Mouse (Mus musculus) ES-E14 (cell line): ENCODE results near the gene Pmpca. TPM values are rescaled to one million over a fixed set of nuclear protein-coding genes. Genes with fewer than 3 reads are reported as not detected.

Experiments used
- DNase-seq: peaks from one replicate; pipeline ENCODE4 v3.0.0-alpha.2; 2013; ENCODE audit warnings: low read depth, low spot score
- H3K27ac ChIP-seq: 2 replicates; pipeline ENCODE4 v1.5.1; 2012; ENCODE audit warnings: low read depth, mild to moderate bottlenecking, low read length, moderate library complexity, mixed read lengths; ENCODE audit not compliant: poor library complexity, insufficient read depth, severe bottlenecking
- H3K36me3 ChIP-seq: 2 replicates; pipeline ENCODE4 v1.6.1; 2012; ENCODE audit warnings: mild to moderate bottlenecking, low read length, moderate library complexity, mixed read lengths; ENCODE audit not compliant: control insufficient read depth, poor library complexity, insufficient read depth, severe bottlenecking
- H3K4me1 ChIP-seq, 2 experiments: fragments of 150-350 bp in 1 of 2; sonication (generic) in 1 of 2; 2 replicates each; pipeline ENCODE4 v1.6.1; 2012; ENCODE audit warnings: low read length in 2 of 2, mild to moderate bottlenecking in 1 of 2, mixed read lengths in 1 of 2; ENCODE audit not compliant: control insufficient read depth in 2 of 2, insufficient read depth in 2 of 2, poor library complexity in 1 of 2
- H3K4me3 ChIP-seq, 2 experiments: fragments of 150-350 bp in 1 of 2; sonication (generic) in 1 of 2; 2 replicates each; pipeline ENCODE4 v1.5.1; 2012; ENCODE audit warnings: low read length in 2 of 2, low read depth in 1 of 2, mild to moderate bottlenecking in 1 of 2, mixed read lengths in 1 of 2; ENCODE audit not compliant: insufficient read depth in 1 of 2, poor library complexity in 1 of 2, severe bottlenecking in 1 of 2
- H3K9ac ChIP-seq: 2 replicates; pipeline ENCODE4 v1.6.1; 2012; ENCODE audit warnings: low read depth, mild to moderate bottlenecking, low read length, mixed read lengths; ENCODE audit not compliant: poor library complexity, insufficient read depth, severe bottlenecking
- H3K9me3 ChIP-seq: fragments of 150-350 bp; sonication (generic); 2 replicates; pipeline ENCODE4 v1.6.1; 2012; ENCODE audit warnings: low read depth, mild to moderate bottlenecking, low read length; ENCODE audit not compliant: control insufficient read depth, insufficient read depth
- CHD2 ChIP-seq: IDR thresholded peaks from 2 replicates; pipeline ENCODE4 v1.6.1; 2014; ENCODE audit warnings: mild to moderate bottlenecking, low read depth, low read length, inconsistent platforms
- HCFC1 ChIP-seq: IDR thresholded peaks from 2 replicates; pipeline ENCODE4 v1.6.1; 2012; ENCODE audit warnings: low read length, inconsistent platforms, borderline replicate concordance; ENCODE audit not compliant: insufficient read depth
- MAFK ChIP-seq: IDR thresholded peaks from 2 replicates; pipeline ENCODE4 v1.6.1; 2014; ENCODE audit warnings: mild to moderate bottlenecking, low read depth, low read length, inconsistent platforms; ENCODE audit not compliant: insufficient read depth
- ZC3H11A ChIP-seq: IDR thresholded peaks from 2 replicates; pipeline ENCODE4 v1.6.1; 2012; ENCODE audit warnings: low read depth, mild to moderate bottlenecking, inconsistent platforms, low read length, borderline replicate concordance
- ZNF384 ChIP-seq: IDR thresholded peaks from 2 replicates; pipeline ENCODE4 v1.6.1; 2012; ENCODE audit warnings: low read depth, low read length, inconsistent platforms
- in situ Hi-C, 2 experiments: fragments of 600-800 bp; cut with MboI; formaldehyde crosslinking; loops; one replicate each; pipeline ENCODE4 v1.15.1; 2025; ENCODE audit warnings: low sequenced_read_pairs in 2 of 2, inconsistent platforms in 1 of 2; ENCODE audit not compliant: unreplicated experiment in 2 of 2
- total RNA-seq: library from RNA; depleted of rRNA; stranded (reverse); fragments of 300-350 nt; gene quantifications from 2 replicates; pipeline ENCODE4 v1.2.3, GENCODE M21; 2012; rRNA removed

The Pmpca gene
- total RNA-seq, 1 experiment: 149 TPM

GRCm38 (mm10) chr2:26445666-26446445 lies 56.7 kb downstream of the Pmpca start:
- Histone ChIP-seq H3K9ac (peak overlapping the region; percentile 83), H3K9me3 (no peaks in the 10 kb centered on the region), H3K36me3 (peaks cover 10% of the 10 kb centered on the region), H3K4me3 (peak overlapping the region; percentile 71 to 78), H3K4me1 (peaks cover 6 to 16% of the 10 kb centered on the region in 2 experiments; a peak in 3 of 4 replicates), H3K27ac (peak overlapping the region; percentile 88)
- DNase-seq: no peak
- in situ Hi-C loops: loop anchor here in 1 of 2 experiments (25.0 kb wide), 1 partner anchor 466 kb away; the partner anchor contains the start of genes Med22, Rpl7a, Surf1 and Surf2
- TF ChIP-seq MAFK: 0 out of 2 replicates have a peak, but pooled peaks have one; percentile 12
- peak; percentile 69 for TF ChIP-seq HCFC1
- TF ChIP-seq ZC3H11A: no peak
- TF ChIP-seq ZNF384: no peak
- no peak for TF ChIP-seq CHD2

GRCm38 (mm10) chr2:26446671-26447070 lies 57.5 kb downstream of the Pmpca start:
- peaks cover 6 to 11% of the 10 kb centered on the region in 2 experiments; a peak in 3 of 4 replicates for H3K4me1 ChIP-seq
- no peak overlapping the region; the same call in 1 of the 2 replicates for H3K27ac ChIP-seq
- H3K9me3 ChIP-seq: no peaks in the 10 kb centered on the region
- peaks cover 1% of the 10 kb centered on the region for H3K36me3 ChIP-seq
- TF ChIP-seq HCFC1 (no peak), CHD2 (no peak), ZNF384 (no peak), ZC3H11A (no peak), MAFK (no peak)
- peak overlapping the region; percentile 2 to 71; a peak in 2 of 4 replicates for H3K4me3 ChIP-seq
- in situ Hi-C loops: loop anchor here in 1 of 2 experiments (25.0 kb wide), 1 partner anchor 466 kb away; the partner anchor contains the start of genes Med22, Rpl7a, Surf1 and Surf2
- no peak overlapping the region for H3K9ac ChIP-seq
- no peak for DNase-seq

Other genes with a start within 250 kb of the Pmpca start
- gene Lhx3, start 181.1 kb upstream of the Pmpca start, total RNA-seq: 0.13 TPM in 1 of 2 replicates, not detected in the other
- 32.0 and 59.7 TPM in 2 replicates for gene Qsox2, start 151.8 kb upstream of the Pmpca start, total RNA-seq
- 0.18 and 0.90 TPM in 2 replicates for gene Ccdc187, start 94.8 kb upstream of the Pmpca start, total RNA-seq
- 9.4 and 13.9 TPM in 2 replicates for gene Gpsm1, start 73.8 kb upstream of the Pmpca start, total RNA-seq
- gene Dnlz, start 37.2 kb upstream of the Pmpca start, total RNA-seq: 6.8 and 8.0 TPM in 2 replicates
- 0.76 and 1.6 TPM in 2 replicates for gene Card9, start 28.4 kb upstream of the Pmpca start, total RNA-seq
- gene Snapc4, start 8.7 kb upstream of the Pmpca start, total RNA-seq: 79.2 and 128 TPM in 2 replicates
- 87.8 and 90.4 TPM in 2 replicates for gene Entr1, start within 50 bp of the Pmpca start, total RNA-seq
- 10.4 and 13.6 TPM in 2 replicates for gene Inpp5e, start 19.9 kb downstream of the Pmpca start, total RNA-seq
- 47.3 and 62.5 TPM in 2 replicates for gene Sec16a, start 55.9 kb downstream of the Pmpca start, total RNA-seq
- 34.9 and 77.8 TPM in 2 replicates for gene Notch1, start 127.3 kb downstream of the Pmpca start, total RNA-seq
- gene Egfl7, start 190.7 kb downstream of the Pmpca start, total RNA-seq: 104 and 156 TPM in 2 replicates
- gene Gm20532, start 197.3 kb downstream of the Pmpca start, total RNA-seq: not detected in 2 replicates
- 60.4 and 88.2 TPM in 2 replicates for gene Agpat2, start 215.1 kb downstream of the Pmpca start, total RNA-seq
- 24.6 and 46.6 TPM in 2 replicates for gene Fam69b, start 239.1 kb downstream of the Pmpca start, total RNA-seq